Mouse (Mus musculus) intestine, embryonic 15.5 days (tissue): ENCODE results near the gene Pcp4l1. TPM values are rescaled to one million over a fixed set of nuclear protein-coding genes. Genes with fewer than 3 reads are reported as not detected.

Experiments
- ATAC-seq: fragments of 200-750 bp; cut with Nextera tagmentation; 2 replicates; pipeline ENCODE4 v1.8.0; 2017; ENCODE audit warnings: moderate TSS enrichment, moderate library complexity
- H3K27ac ChIP-seq: fragments of 300-500 bp; sonication (generic); 2 replicates; pipeline ENCODE4 v1.5.1; 2015; ENCODE audit warnings: mild to moderate bottlenecking, inconsistent platforms
- H3K27me3 ChIP-seq: fragments of 300-500 bp; sonication (generic); replicated peaks from 2 replicates; pipeline ENCODE4 v1.6.1; 2015; ENCODE audit warnings: inconsistent platforms
- H3K36me3 ChIP-seq: fragments of 300-500 bp; sonication (generic); 2 replicates; pipeline ENCODE4 v1.6.1; 2015; ENCODE audit warnings: inconsistent platforms
- H3K4me1 ChIP-seq: fragments of 300-500 bp; sonication (generic); replicated peaks from 2 replicates; pipeline ENCODE4 v1.6.1; 2015; ENCODE audit warnings: inconsistent platforms
- H3K4me2 ChIP-seq: fragments of 300-500 bp; sonication (generic); replicated peaks from 2 replicates; pipeline ENCODE4 v1.6.1; 2015; ENCODE audit warnings: mild to moderate bottlenecking, inconsistent platforms
- H3K4me3 ChIP-seq: fragments of 300-500 bp; sonication (generic); replicated peaks from 2 replicates; pipeline ENCODE4 v1.5.1; 2015; ENCODE audit warnings: inconsistent platforms
- H3K9ac ChIP-seq: fragments of 300-500 bp; sonication (generic); 2 replicates; pipeline ENCODE4 v1.6.1; 2015; ENCODE audit warnings: inconsistent platforms
- H3K9me3 ChIP-seq: fragments of 300-500 bp; sonication (generic); 2 replicates; pipeline ENCODE4 v1.6.1; 2016; ENCODE audit warnings: inconsistent platforms
- WGBS: fragments of 180-500 bp; shearing (Covaris S2); methylation state at CpG from one replicate; pipeline ENCODE4 v1.1.7; 2015; 5-methylcytosine and 5-hydroxymethylcytosine counted together
- polyA plus RNA-seq: library from polyadenylated mRNA; unstranded; fragments of >200 nt; fragmentation: Nextera tagmentation; extraction: Ambion mirVana; gene quantifications from 2 replicates; pipeline ENCODE4 v1.2.1, GENCODE M21; 2015

Gene Pcp4l1
- polyA plus RNA-seq, 1 experiment from 2014 or later, result 16.4 TPM

GRCm38 (mm10) chr1:171216241-171216955 is 20.3 kb upstream of the Pcp4l1 start:
- WGBS, result 84% methylated on average over 18 of the region's 18 CpGs
- Histone ChIP-seq H3K36me3 (no peaks in the 10 kb centered on the region; the same call in 1 of the 2 replicates), H3K27ac (no peak overlapping the region), H3K4me3 (no peak overlapping the region), H3K9ac (no peak overlapping the region), H3K9me3 (no peaks in the 10 kb centered on the region), H3K4me2 (no peak overlapping the region), H3K27me3 (no peaks in the 10 kb centered on the region), H3K4me1 (peaks cover 7% of the 10 kb centered on the region)
- ATAC-seq, result no peak

- Histone ChIP-seq H3K4me1 (0 out of 2 replicates have a peak, but pooled peaks cover 2% of the 10 kb centered on the region), H3K4me3 (0 out of 2 replicates have a peak within 1 kb of the TSS, but pooled peaks have one; percentile 0), H3K36me3 (no peaks in the 10 kb centered on the region; the same call in 1 of the 2 replicates), H3K27me3 (no peaks in the 10 kb centered on the region), H3K27ac (peak within 1 kb of the TSS; percentile 28), H3K9me3 (no peaks in the 10 kb centered on the region), H3K4me2 (peak within 1 kb of the TSS; percentile 32), H3K9ac (0 out of 2 replicates have a peak within 1 kb of the TSS, but pooled peaks have one; percentile 1)
- WGBS, result 69% methylated on average over 10 of the region's 10 CpGs
- peak; percentile 96 for ATAC-seq
Observed at GRCm38 (mm10) chr1:171213801-171214496, 17.9 kb upstream of the Pcp4l1 start, which contains the start of gene Nr1i3. Nr1i3 (plus strand) TSS chr1:171213970.

GRCm38 (mm10) chr1:171212854-171213253 is 16.8 kb upstream of the Pcp4l1 start:
- Histone ChIP-seq H3K4me3 (no peak overlapping the region), H3K4me1 (0 out of 2 replicates have a peak, but pooled peaks cover 2% of the 10 kb centered on the region), H3K9ac (no peak overlapping the region), H3K27ac (no peak overlapping the region), H3K27me3 (no peaks in the 10 kb centered on the region), H3K4me2 (no peak overlapping the region), H3K9me3 (no peaks in the 10 kb centered on the region), H3K36me3 (no peaks in the 10 kb centered on the region; the same call in 1 of the 2 replicates)
- WGBS, result 58% methylated on average over 3 of the region's 3 CpGs
- ATAC-seq, result no peak

GRCm38 (mm10) chr1:171209409-171209808 is 13.3 kb upstream of the Pcp4l1 start:
- Histone ChIP-seq H3K4me3 (no peak overlapping the region), H3K4me1 (no peaks in the 10 kb centered on the region), H3K27ac (no peak overlapping the region), H3K4me2 (no peak overlapping the region), H3K9ac (no peak overlapping the region), H3K9me3 (no peaks in the 10 kb centered on the region), H3K36me3 (no peaks in the 10 kb centered on the region), H3K27me3 (no peaks in the 10 kb centered on the region)
- ATAC-seq, result no peak
- WGBS, result 32% methylated on average over 4 of the region's 4 CpGs

- no peak for ATAC-seq
- no peaks in the 10 kb centered on the region for H3K27me3 ChIP-seq
- H3K36me3 ChIP-seq, result no peaks in the 10 kb centered on the region
- no peak overlapping the region for H3K4me3 ChIP-seq
- H3K9me3 ChIP-seq, result no peaks in the 10 kb centered on the region
- whole genome bisulfite sequencing, result 76% methylated on average over 6 of the region's 6 CpGs
- H3K9ac ChIP-seq, result no peak overlapping the region
- no peak overlapping the region for H3K4me2 ChIP-seq
- no peaks in the 10 kb centered on the region for H3K4me1 ChIP-seq
- H3K27ac ChIP-seq, result no peak overlapping the region
Observed at GRCm38 (mm10) chr1:171205704-171206493, 9.8 kb upstream of the Pcp4l1 start.

- Histone ChIP-seq H3K9ac (no peak overlapping the region), H3K4me2 (no peak overlapping the region), H3K9me3 (no peaks in the 10 kb centered on the region), H3K4me3 (no peak overlapping the region), H3K27ac (no peak overlapping the region), H3K4me1 (no peaks in the 10 kb centered on the region), H3K36me3 (no peaks in the 10 kb centered on the region), H3K27me3 (no peaks in the 10 kb centered on the region)
- WGBS, result 59% methylated on average over 7 of the region's 7 CpGs
- ATAC-seq, result peak; percentile 61; the same call in 1 of the 2 replicates
Observed at GRCm38 (mm10) chr1:171204249-171204644, 8.2 kb upstream of the Pcp4l1 start.

DNA sequence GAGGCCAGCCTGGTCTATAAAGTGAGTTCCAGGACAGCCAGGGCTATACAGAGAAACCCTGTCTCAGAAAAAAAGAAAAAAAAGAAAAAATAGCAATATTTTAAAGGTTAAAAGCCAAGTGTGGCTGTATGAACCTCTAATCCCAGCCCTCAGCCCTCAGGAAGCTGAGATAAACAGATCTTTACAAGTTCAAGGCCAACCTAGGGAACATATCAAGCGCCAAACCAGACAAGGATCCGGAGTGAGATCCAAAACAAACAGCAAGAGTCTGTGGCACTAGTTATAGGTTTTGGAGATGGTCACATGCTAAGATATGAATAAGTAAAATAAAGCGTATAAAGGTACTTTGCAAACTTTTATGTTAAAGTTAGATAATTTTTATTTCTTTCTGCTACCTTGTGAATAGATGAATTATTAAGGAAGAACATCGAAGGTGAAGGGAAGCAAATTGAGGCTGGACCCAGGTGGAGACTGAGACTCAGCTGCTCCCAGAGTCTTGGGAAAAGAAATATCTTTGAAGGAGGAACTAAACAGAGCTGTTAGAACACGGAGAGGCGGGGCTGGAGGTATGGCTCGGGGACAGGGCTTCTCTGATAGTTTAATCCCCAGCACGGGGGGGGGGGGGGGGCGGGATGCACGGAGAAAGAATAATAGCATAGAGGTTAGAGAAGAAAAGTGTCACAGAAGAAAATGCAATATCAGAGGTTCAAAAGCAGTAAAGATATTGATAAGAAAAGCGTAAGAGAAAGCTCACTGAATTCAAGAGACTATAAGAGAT is 7.6 kb upstream of the Pcp4l1 start:
- 51% methylated on average over 11 of the region's 11 CpGs for WGBS
- H3K4me1 ChIP-seq, result no peaks in the 10 kb centered on the region
- H3K4me2 ChIP-seq, result no peak overlapping the region
- no peaks in the 10 kb centered on the region for H3K9me3 ChIP-seq
- no peaks in the 10 kb centered on the region for H3K27me3 ChIP-seq
- no peak; the same call in 1 of the 2 replicates for ATAC-seq
- no peak overlapping the region for H3K27ac ChIP-seq
- H3K4me3 ChIP-seq, result no peak overlapping the region
- no peak overlapping the region for H3K9ac ChIP-seq
- H3K36me3 ChIP-seq, result no peaks in the 10 kb centered on the region

- Histone ChIP-seq H3K4me1 (peaks cover 6% of the 10 kb centered on the region), H3K9me3 (no peaks in the 10 kb centered on the region), H3K27me3 (peaks cover 6% of the 10 kb centered on the region), H3K4me2 (no peak overlapping the region), H3K27ac (no peak overlapping the region), H3K9ac (no peak overlapping the region), H3K4me3 (no peak overlapping the region), H3K36me3 (no peaks in the 10 kb centered on the region)
- 93% methylated on average over 1 of the region's 1 CpGs for WGBS
- no peak for ATAC-seq
Observed at GRCm38 (mm10) chr1:171200769-171201168, 4.7 kb upstream of the Pcp4l1 start.

DNA sequence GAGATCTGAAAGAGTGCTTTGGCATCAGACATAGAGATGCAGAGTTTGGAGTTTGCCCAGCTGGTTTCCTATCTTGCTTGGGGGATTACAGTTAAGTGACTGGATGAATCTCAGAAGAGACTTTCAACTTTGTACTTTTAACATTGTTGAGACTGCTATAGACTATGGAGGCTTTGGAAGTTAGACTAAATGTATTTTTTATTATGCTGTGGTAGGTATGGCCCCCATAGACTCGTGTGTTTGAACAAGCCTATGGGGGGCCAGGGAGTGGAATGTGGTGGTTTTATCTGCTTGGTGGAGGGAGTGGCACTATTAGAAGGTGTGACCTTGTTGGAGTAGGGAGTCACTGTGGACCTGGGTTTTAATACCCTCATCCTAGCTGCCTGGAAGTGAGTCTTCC is 3.5 kb upstream of the Pcp4l1 start:
- 38% methylated on average over 1 of the region's 1 CpGs for WGBS
- no peak overlapping the region for H3K9ac ChIP-seq
- peaks cover 12% of the 10 kb centered on the region for H3K4me1 ChIP-seq
- peak; percentile 42; the same call in 1 of the 2 replicates for ATAC-seq
- H3K4me2 ChIP-seq, result no peak overlapping the region
- H3K9me3 ChIP-seq, result no peaks in the 10 kb centered on the region
- peaks cover 12% of the 10 kb centered on the region for H3K27me3 ChIP-seq
- H3K4me3 ChIP-seq, result no peak overlapping the region
- H3K36me3 ChIP-seq, result no peaks in the 10 kb centered on the region
- H3K27ac ChIP-seq, result no peak overlapping the region

- peak overlapping the region; percentile 48 for H3K9ac ChIP-seq
- H3K4me2 ChIP-seq, result peak overlapping the region; percentile 98
- H3K27ac ChIP-seq, result no peak overlapping the region
- WGBS, result 15% methylated on average over 20 of the region's 20 CpGs
- peaks cover 17% of the 10 kb centered on the region for H3K27me3 ChIP-seq
- H3K9me3 ChIP-seq, result no peaks in the 10 kb centered on the region
- no peaks in the 10 kb centered on the region for H3K36me3 ChIP-seq
- H3K4me3 ChIP-seq, result peak overlapping the region; percentile 54
- ATAC-seq, result no peak
- H3K4me1 ChIP-seq, result peaks cover 26% of the 10 kb centered on the region
Observed at GRCm38 (mm10) chr1:171195046-171195822, 834 bp downstream of the Pcp4l1 start.
